Mouse (Mus musculus): ENCODE data around the gene Slc9a7. TPM values are rescaled to one million over a fixed set of nuclear protein-coding genes. Genes with fewer than 3 reads are reported as not detected.
A peak's percentile ranks its signal among the peaks of the same experiment; 100 is the strongest.

Gene Slc9a7
- total RNA-seq (2015) (5.4 and 9.0 TPM in 2 replicates), total RNA-seq (2017) (7.1 TPM in 2 replicates)

- peak; percentile 78 for ATAC-seq (replicated peaks; ENCODE audit: poor library complexity)
These were observed at the start of gene Slc9a7 for GRCm38 (mm10) chrX:20291282-20292039. Slc9a7 (minus strand) TSS chrX:20291807.

GRCm38 (mm10) chrX:20335722-20336121, 44.1 kb upstream of the Slc9a7 start:
- ATAC-seq (replicated peaks; ENCODE audit: poor library complexity) = peak; percentile 81

GRCm38 (mm10) chrX:20332756-20333155, 41.1 kb upstream of the Slc9a7 start:
- ATAC-seq (replicated peaks; ENCODE audit: poor library complexity) = no peak

- ATAC-seq (replicated peaks; ENCODE audit: poor library complexity) = peak; percentile 83
These were observed 15.6 kb upstream of the Slc9a7 start for GRCm38 (mm10) chrX:20307215-20307614.

GRCm38 (mm10) chrX:20305941-20306340, 14.3 kb upstream of the Slc9a7 start:
- ATAC-seq (replicated peaks; ENCODE audit: poor library complexity) = no peak

- no peak for ATAC-seq (replicated peaks; ENCODE audit: poor library complexity)
These were observed 11.7 kb upstream of the Slc9a7 start for GRCm38 (mm10) chrX:20303280-20303679.

GRCm38 (mm10) chrX:20292040-20292417, 422 bp upstream of the Slc9a7 start:
- ATAC-seq (replicated peaks; ENCODE audit: poor library complexity) = no peak

GRCm38 (mm10) chrX:20290715-20291114, 892 bp downstream of the Slc9a7 start:
- no peak for ATAC-seq (replicated peaks; ENCODE audit: poor library complexity)

GRCm38 (mm10) chrX:20288674-20289073, 2.9 kb downstream of the Slc9a7 start:
- peak; percentile 43; the same call in 1 of the 2 replicates for ATAC-seq (replicated peaks; ENCODE audit: poor library complexity)

GRCm38 (mm10) chrX:20286254-20286653, 5.4 kb downstream of the Slc9a7 start:
- peak; percentile 73 for ATAC-seq (replicated peaks; ENCODE audit: poor library complexity)

- ATAC-seq (replicated peaks; ENCODE audit: poor library complexity) = no peak
These were observed 12.2 kb downstream of the Slc9a7 start for GRCm38 (mm10) chrX:20279424-20279823.

GRCm38 (mm10) chrX:20273854-20274253, 17.8 kb downstream of the Slc9a7 start:
- peak; percentile 54 for ATAC-seq (replicated peaks; ENCODE audit: poor library complexity)

GRCm38 (mm10) chrX:20271980-20272379, 19.6 kb downstream of the Slc9a7 start:
- ATAC-seq (replicated peaks; ENCODE audit: poor library complexity) = no peak

- peak; percentile 34; the same call in 1 of the 2 replicates for ATAC-seq (replicated peaks; ENCODE audit: poor library complexity)
These were observed 21.6 kb downstream of the Slc9a7 start for GRCm38 (mm10) chrX:20269980-20270379.

GRCm38 (mm10) chrX:20264370-20264769, 27.2 kb downstream of the Slc9a7 start:
- no peak for ATAC-seq (replicated peaks; ENCODE audit: poor library complexity)

- no peak for ATAC-seq (replicated peaks; ENCODE audit: poor library complexity)
These were observed 63.5 kb downstream of the Slc9a7 start for GRCm38 (mm10) chrX:20228102-20228501.

GRCm38 (mm10) chrX:20221486-20221885, 70.1 kb downstream of the Slc9a7 start:
- ATAC-seq (replicated peaks; ENCODE audit: poor library complexity) = peak; percentile 46; the same call in 1 of the 2 replicates

- ATAC-seq (replicated peaks; ENCODE audit: poor library complexity) = no peak
These were observed 106.0 kb downstream of the Slc9a7 start for GRCm38 (mm10) chrX:20185616-20186015.

GRCm38 (mm10) chrX:20176792-20177191, 114.8 kb downstream of the Slc9a7 start:
- no peak for ATAC-seq (replicated peaks; ENCODE audit: poor library complexity)

GRCm38 (mm10) chrX:20168430-20168829, 123.2 kb downstream of the Slc9a7 start:
- ATAC-seq (replicated peaks; ENCODE audit: poor library complexity) = peak; percentile 39; the same call in 1 of the 2 replicates

- no peak for ATAC-seq (replicated peaks; ENCODE audit: poor library complexity)
These were observed 126.6 kb downstream of the Slc9a7 start for GRCm38 (mm10) chrX:20164984-20165383.

- peak; percentile 80 for ATAC-seq (replicated peaks; ENCODE audit: poor library complexity)
These were observed 129.3 kb downstream of the Slc9a7 start for GRCm38 (mm10) chrX:20162322-20162711.

All from megakaryocyte progenitor cell, adult 5-6 weeks (primary cell).